Mouse (Mus musculus) stomach, postnatal 0 days (tissue): ENCODE data around the gene Olfr329-ps. TPM values are rescaled to one million over a fixed set of nuclear protein-coding genes. Genes with fewer than 3 reads are reported as not detected.
"Not testable (repeated sequence)": the region's sequence is repeated elsewhere in the genome, so short reads cannot be mapped to it uniquely, and the experiment has no call there.

Experiments
- ATAC-seq: fragments of 200-750 bp; cut with Nextera tagmentation; 2 replicates; pipeline ENCODE4 v1.8.0; 2017; ENCODE audit not compliant: low FRiP score, low TSS enrichment
- DNase-seq: peaks from one replicate; pipeline ENCODE4 v3.0.0-alpha.2; 2016; ENCODE audit warnings: low spot score
- H3K27ac ChIP-seq: fragments of 300-500 bp; sonication (generic); replicated peaks from 2 replicates; pipeline ENCODE4 v1.5.1; 2014; ENCODE audit warnings: mild to moderate bottlenecking, control low read depth
- H3K27me3 ChIP-seq: fragments of 300-500 bp; sonication (generic); 2 replicates; pipeline ENCODE4 v1.6.1; 2014; ENCODE audit warnings: low read length; ENCODE audit not compliant: control insufficient read depth, insufficient read depth
- H3K36me3 ChIP-seq: fragments of 300-500 bp; sonication (generic); 2 replicates; pipeline ENCODE4 v1.6.1; 2014; ENCODE audit warnings: low read length, mixed read lengths; ENCODE audit not compliant: control insufficient read depth, insufficient read depth
- H3K4me1 ChIP-seq: fragments of 300-500 bp; sonication (generic); replicated peaks from 2 replicates; pipeline ENCODE4 v1.6.1; 2014; ENCODE audit warnings: antibody characterized with exemption; ENCODE audit not compliant: control insufficient read depth, insufficient read depth
- H3K4me2 ChIP-seq: fragments of 300-500 bp; sonication (generic); replicated peaks from 2 replicates; pipeline ENCODE4 v1.6.1; 2014; ENCODE audit warnings: low read depth, mild to moderate bottlenecking, control low read depth, moderate library complexity
- H3K4me3 ChIP-seq: fragments of 300-500 bp; sonication (generic); 2 replicates; pipeline ENCODE4 v1.5.1; 2014; ENCODE audit warnings: low read depth, low read length, control low read depth
- H3K9ac ChIP-seq: fragments of 300-500 bp; sonication (generic); 2 replicates; pipeline ENCODE4 v1.6.1; 2014; ENCODE audit warnings: mild to moderate bottlenecking, low read length, control low read depth, mixed read lengths
- H3K9me3 ChIP-seq: fragments of 300-500 bp; sonication (generic); 2 replicates; pipeline ENCODE4 v1.6.1; 2016; ENCODE audit warnings: low read length; ENCODE audit not compliant: control insufficient read depth
- CTCF ChIP-seq: IDR thresholded peaks from 2 replicates; pipeline ENCODE4 v1.5.1; 2016; ENCODE audit warnings: antibody characterized with exemption, low read depth, mild to moderate bottlenecking, moderate library complexity
- EP300 ChIP-seq: optimal IDR thresholded peaks from 2 replicates; pipeline ENCODE3; 2016; ENCODE audit warnings: antibody characterized with exemption
- WGBS: fragments of 180-500 bp; shearing (Covaris S2); extraction: QIAGEN DNeasy Blood & Tissue Kit; methylation state at CpG from one replicate; pipeline ENCODE4 v1.1.7; 2014; 5-methylcytosine and 5-hydroxymethylcytosine counted together
- polyA plus RNA-seq: library from polyadenylated mRNA; unstranded; fragments of >200 nt; fragmentation: Nextera tagmentation; extraction: Ambion mirVana; gene quantifications from 2 replicates; pipeline ENCODE4 v1.2.1, GENCODE M21; 2015

Olfr329-ps gene
- polyA plus RNA-seq, 1 experiment from 2014 or later, result not detected

- H3K27ac ChIP-seq, result no peak within 1 kb of the TSS
- no peak within 1 kb of the TSS for H3K4me3 ChIP-seq
- 59% methylated on average over 5 of the region's 5 CpGs for WGBS
- H3K9me3 ChIP-seq, result no peaks in the 10 kb centered on the region
- no peaks in the 10 kb centered on the region for H3K4me1 ChIP-seq
- DNase-seq, result no peak
- TF ChIP-seq CTCF, result no peak
- no peak for TF ChIP-seq EP300
- no peak within 1 kb of the TSS for H3K4me2 ChIP-seq
- H3K36me3 ChIP-seq, result no peaks in the 10 kb centered on the region
- H3K27me3 ChIP-seq, result no peaks in the 10 kb centered on the region
- no peak within 1 kb of the TSS for H3K9ac ChIP-seq
- ATAC-seq, result no peak
Measured at GRCm38 (mm10) chr11:58570405-58570804, 24.2 kb upstream of the Olfr329-ps start, which contains the start of gene Olfr224. Olfr224 (minus strand) TSS chr11:58570553.

GRCm38 (mm10) chr11:58555536-58555935 lies 9.3 kb upstream of the Olfr329-ps start, which contains the start of gene Olfr328:
Olfr328 (minus strand) TSS chr11:58555636.
- Histone ChIP-seq H3K9ac (no peak within 1 kb of the TSS), H3K4me1 (no peaks in the 10 kb centered on the region), H3K27me3 (no peaks in the 10 kb centered on the region), H3K4me3 (no peak within 1 kb of the TSS), H3K36me3 (no peaks in the 10 kb centered on the region), H3K9me3 (no peaks in the 10 kb centered on the region), H3K4me2 (no peak within 1 kb of the TSS), H3K27ac (no peak within 1 kb of the TSS)
- ATAC-seq (no peak), DNase-seq (no peak)
- no peak for TF ChIP-seq CTCF
- TF ChIP-seq EP300, result no peak
- WGBS, result 83% methylated on average over 1 of the region's 1 CpGs

GRCm38 (mm10) chr11:58534736-58535135 lies 11.5 kb downstream of the Olfr329-ps start, which contains the start of gene Olfr330:
Olfr330 (minus strand) TSS chr11:58534836.
- not testable (repeated sequence) for DNase-seq, H3K4me3 ChIP-seq, H3K36me3 ChIP-seq, ATAC-seq, H3K9me3 ChIP-seq, H3K27me3 ChIP-seq, H3K27ac ChIP-seq, H3K4me2 ChIP-seq, H3K4me1 ChIP-seq, H3K9ac ChIP-seq

GRCm38 (mm10) chr11:58519756-58520155 lies 26.5 kb downstream of the Olfr329-ps start:
- H3K9ac ChIP-seq, H3K4me2 ChIP-seq, H3K9me3 ChIP-seq, H3K4me1 ChIP-seq, H3K36me3 ChIP-seq, DNase-seq, H3K27ac ChIP-seq, H3K4me3 ChIP-seq, ATAC-seq, H3K27me3 ChIP-seq: not testable (repeated sequence)
- 88% methylated on average over 7 of the region's 9 CpGs for WGBS

GRCm38 (mm10) chr11:58518916-58519315 lies 27.3 kb downstream of the Olfr329-ps start:
- H3K4me1 ChIP-seq, H3K9me3 ChIP-seq, H3K9ac ChIP-seq, ATAC-seq, DNase-seq, H3K27me3 ChIP-seq, H3K4me2 ChIP-seq, H3K4me3 ChIP-seq, H3K27ac ChIP-seq, H3K36me3 ChIP-seq: not testable (repeated sequence)
- WGBS, result 94% methylated on average over 17 of the region's 18 CpGs

GRCm38 (mm10) chr11:58509058-58509457 lies 37.2 kb downstream of the Olfr329-ps start:
- H3K9ac ChIP-seq, DNase-seq, H3K27me3 ChIP-seq, H3K9me3 ChIP-seq, H3K4me3 ChIP-seq, H3K4me2 ChIP-seq, H3K4me1 ChIP-seq, H3K27ac ChIP-seq, H3K36me3 ChIP-seq, ATAC-seq: not testable (repeated sequence)
- WGBS, result 86% methylated on average over 19 of the region's 19 CpGs

GRCm38 (mm10) chr11:58502472-58502871 lies 43.8 kb downstream of the Olfr329-ps start, which contains the start of gene Olfr331:
Olfr331 (minus strand) TSS chr11:58502572.
- H3K9ac ChIP-seq, H3K27me3 ChIP-seq, DNase-seq, H3K4me1 ChIP-seq, H3K9me3 ChIP-seq, H3K4me3 ChIP-seq, ATAC-seq, H3K4me2 ChIP-seq, H3K36me3 ChIP-seq, H3K27ac ChIP-seq: not testable (repeated sequence)
